Mouse (Mus musculus) gastrocnemius, adult 8-10 months (tissue): ENCODE measurements around the gene Ston2. TPM values are rescaled to one million over a fixed set of nuclear protein-coding genes. Genes with fewer than 3 reads are reported as not detected.
"Not testable (repeated sequence)": the region's sequence is repeated elsewhere in the genome, so short reads cannot be mapped to it uniquely, and the experiment has no call there.

Source experiments
- DNase-seq, 2 experiments: peaks; one replicate each; pipeline ENCODE4 v3.0.0; 2022; ENCODE audit warnings: low spot score in 2 of 2
- total RNA-seq, 4 experiments: library from RNA; stranded (reverse); gene quantifications; 2 replicates each; pipeline ENCODE4 v1.2.4; 2022

Gene Ston2
- total RNA-seq, 4 experiments from 2014 or later, result 51.5 to 79.1 (median 69.6) TPM

- DNase-seq, result no peak
These were observed 3.6 kb upstream of the Ston2 start for GRCm38 (mm10) chr12:91791822-91792221.

GRCm38 (mm10) chr12:91789801-91790200 is 1.6 kb upstream of the Ston2 start:
- peak; percentile 36 to 41 for DNase-seq

DNA sequence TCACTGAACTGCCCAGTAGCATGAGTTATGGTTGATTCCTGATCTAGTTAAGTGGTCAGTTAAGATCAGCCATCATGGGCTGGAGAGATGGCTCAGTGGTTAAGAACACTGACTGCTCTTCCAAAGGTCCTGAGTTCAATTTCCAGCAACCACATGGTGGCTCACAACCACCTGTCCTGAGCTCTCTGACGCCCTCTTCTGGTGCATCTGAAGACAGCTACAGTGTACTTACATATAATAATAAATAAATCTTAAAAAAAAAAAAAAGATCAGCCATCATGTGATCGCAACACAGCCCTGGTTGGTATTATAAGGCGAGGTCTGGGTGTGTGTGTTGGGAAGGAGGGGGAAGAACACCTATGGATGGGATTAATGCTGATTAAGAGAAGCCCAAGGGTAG is 259 bp upstream of the Ston2 start:
- not testable (repeated sequence) for DNase-seq

DNA sequence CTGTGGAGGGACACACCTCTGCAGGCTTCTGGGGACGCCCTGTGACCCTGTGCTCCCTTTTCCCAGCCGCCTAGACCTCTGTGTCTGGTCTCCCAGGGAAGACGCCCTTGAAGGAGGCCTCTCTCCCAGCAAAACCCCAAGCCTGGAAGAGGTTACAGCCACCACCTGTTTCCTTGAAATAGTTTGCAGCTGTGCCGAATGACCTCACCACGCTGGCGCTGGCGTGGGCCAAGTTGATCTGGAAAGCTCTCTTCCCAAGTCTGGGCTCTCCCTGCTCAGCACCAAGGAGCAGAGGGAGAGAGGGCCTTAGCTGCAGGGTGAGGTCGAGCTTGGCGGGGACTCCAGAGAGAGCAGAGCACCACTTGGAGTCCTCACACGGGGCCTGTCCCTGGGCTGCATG is 1.8 kb downstream of the Ston2 start:
- DNase-seq, result peak; percentile 91 to 95

DNA sequence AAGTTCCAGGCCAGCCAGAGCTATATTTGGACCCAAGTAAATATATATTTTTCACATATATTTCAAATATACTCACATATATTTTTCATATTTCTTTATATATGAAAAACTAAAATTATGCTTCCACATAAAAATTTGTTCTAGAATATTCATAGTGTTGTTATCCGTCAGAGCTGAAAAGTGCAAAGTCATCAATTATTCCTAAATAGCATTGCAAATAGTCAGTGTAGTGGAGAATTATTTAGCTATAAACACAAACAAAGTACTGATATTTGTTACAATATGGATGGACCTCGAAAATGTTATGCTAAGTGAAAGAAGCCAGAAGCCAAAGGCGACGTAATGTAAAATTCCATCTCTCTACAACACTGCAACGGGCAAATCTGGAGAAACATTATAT is 6.8 kb downstream of the Ston2 start:
- no peak for DNase-seq

DNA sequence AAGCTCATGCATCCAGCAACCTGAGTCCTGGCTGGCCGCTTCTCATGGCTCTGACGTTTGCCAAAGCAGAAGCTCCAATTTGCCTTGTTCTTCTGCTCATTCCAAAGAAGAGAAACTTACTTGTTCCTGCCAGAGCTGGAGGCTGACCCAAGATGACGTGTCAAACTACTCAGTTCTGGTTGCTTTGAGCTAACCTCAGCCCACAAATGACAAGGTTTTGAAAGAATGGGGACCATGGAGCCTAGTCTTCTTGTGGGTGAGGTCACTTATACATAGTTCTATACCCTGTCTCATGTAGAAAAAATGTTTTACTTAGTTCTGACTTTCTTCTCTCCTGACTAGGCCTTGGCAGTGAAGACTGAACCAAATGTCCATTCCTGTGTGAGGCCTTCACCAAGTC is 7.7 kb downstream of the Ston2 start:
- DNase-seq, result no peak

DNA sequence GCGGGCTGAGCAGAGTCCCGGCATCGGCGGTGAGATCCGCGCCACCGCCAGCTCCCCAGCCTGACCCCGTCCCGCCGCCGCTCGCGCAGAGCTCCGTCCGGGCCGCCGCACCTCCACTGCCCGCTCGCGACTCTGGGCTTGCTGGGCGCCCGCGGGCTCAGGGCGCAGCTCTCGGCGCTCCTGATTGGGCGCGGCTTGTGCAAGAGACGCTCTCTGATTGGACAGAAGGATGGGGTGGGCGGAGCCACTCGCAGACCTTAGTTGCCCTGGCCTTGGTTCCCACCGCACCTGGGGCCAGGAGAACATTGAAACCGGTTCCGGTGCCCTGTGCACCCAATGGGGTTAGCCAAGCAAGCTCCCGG is 9.2 kb downstream of the Ston2 start:
- DNase-seq, result peak; percentile 75 to 84

DNA sequence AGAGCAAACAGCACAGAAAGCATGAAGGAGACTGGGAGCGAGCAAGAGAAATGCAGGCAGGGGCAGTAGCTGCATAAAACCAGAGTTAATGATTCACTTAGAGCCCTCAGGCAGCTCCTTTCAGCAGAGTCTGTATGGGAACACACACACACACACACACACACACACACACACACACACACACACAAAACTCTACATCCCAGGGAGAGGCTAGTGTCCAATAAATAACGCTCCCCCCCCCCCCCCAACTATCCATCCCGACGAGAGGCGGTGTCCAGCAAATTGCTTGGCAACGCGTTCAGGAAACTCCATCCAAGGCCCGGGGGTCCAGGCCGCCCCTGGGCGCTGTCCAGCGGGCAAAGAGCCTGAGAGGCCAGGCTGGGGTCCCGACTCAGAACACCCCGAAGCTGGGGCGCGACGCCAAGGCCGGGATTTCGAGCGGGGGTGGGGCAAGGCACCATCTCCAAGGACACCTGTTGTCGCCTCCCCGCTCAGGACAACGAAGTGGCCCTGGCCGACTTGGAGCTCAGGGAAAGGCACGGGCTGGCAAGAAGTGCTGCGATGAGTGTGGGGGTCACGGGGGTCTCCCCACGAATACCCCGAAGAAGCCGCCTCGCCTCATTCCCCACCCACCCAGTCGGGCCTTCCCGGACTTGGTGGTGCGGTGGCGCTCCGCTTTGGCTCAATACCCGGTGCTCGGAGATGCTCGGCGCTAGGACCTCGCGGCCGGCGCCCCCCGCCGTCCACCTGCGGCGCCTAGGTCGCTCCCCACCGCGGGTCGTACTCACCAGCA is 9.8 kb downstream of the Ston2 start:
- peak; percentile 40 to 66 for DNase-seq

- no peak for DNase-seq
These were observed 11.8 kb downstream of the Ston2 start for GRCm38 (mm10) chr12:91776342-91776741.

DNA sequence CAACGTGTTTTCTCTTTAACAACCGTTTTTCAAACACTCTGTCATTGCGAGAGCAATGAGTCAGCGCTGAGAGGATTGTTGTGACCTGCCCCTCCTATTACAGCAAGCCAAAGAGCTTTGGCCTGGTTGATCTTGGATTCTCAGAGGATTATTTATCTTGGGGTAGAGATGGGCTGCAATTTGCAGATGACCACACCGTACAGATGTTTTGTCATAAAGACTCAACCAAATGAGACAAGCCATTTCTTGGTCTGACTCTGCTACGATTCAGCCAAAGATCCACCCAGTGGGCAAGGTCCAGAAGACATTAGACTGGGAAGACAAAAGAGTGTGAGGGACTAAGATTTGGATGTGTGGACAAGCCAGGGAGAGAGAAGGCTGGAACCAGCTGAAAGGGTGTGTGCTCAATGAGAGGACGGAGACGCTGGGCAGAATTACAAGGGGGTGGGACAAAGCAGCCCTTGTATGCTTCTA is 13.3 kb downstream of the Ston2 start:
- DNase-seq, result peak; percentile 59 to 67

- DNase-seq, result peak in 1 of 2 experiments; percentile 57
These were observed 19.3 kb downstream of the Ston2 start for GRCm38 (mm10) chr12:91768871-91769270.

- no peak for DNase-seq
These were observed 20.0 kb downstream of the Ston2 start for GRCm38 (mm10) chr12:91768176-91768575.

DNA sequence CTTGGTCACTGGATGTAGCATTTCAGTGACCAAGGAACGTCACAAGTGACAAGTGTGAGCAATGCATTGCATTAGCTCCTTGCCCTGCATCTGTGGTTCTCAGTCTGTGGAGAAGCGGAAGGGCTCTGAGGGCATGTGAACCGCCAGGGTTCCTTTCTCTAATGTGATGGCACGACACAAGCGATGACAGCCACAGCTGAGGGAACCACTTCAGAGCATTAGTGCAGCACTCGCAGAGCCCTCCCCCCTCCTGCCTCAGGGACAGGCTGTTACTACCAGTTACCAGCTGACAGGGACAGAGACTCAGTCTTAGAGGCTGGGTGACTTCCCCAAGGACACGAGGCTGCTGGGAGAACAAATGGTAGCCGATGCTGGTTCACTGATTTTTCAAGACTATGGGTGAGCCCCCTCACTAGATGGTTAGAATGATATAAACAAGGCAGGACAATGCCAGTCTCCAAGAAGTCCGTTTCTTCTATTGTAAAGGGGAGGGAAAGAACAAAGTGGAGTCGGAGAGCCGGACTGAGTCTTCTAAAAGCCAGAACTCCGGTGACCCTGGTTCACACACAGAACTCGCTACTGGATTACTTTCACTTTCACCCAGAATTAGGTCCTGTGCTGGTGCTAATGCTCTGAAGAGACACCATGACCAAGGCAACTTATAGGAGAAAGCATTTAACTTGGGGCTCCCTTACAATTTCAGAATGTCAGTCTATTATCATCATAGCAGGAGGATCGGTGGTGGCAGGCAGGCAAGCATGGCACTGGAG is 21.7 kb downstream of the Ston2 start:
- peak; percentile 52 to 63 for DNase-seq

GRCm38 (mm10) chr12:91765504-91765903 is 22.7 kb downstream of the Ston2 start:
- DNase-seq, result no peak

GRCm38 (mm10) chr12:91765054-91765453 is 23.1 kb downstream of the Ston2 start:
- DNase-seq, result no peak

GRCm38 (mm10) chr12:91764471-91764870 is 23.7 kb downstream of the Ston2 start:
- DNase-seq, result no peak

DNA sequence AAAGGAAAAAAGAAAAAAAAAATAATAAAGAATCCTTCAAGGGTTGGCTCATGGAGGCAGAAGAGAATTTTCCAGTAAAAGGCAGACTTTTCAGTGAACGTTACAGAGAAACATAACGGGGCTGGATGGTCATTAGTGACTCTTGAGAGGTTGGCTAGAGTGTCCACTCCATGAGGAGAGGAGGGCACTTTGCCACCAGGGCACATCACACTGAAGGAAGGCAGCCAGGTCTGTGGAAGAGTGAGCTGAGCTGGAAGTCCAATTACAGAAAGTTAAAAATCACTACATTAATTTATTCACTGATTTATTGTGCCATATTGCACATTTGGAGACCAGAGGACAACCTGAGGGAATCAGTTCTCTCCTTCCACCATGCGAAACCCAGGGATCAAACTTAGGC is 28.4 kb downstream of the Ston2 start:
- DNase-seq, result no peak

GRCm38 (mm10) chr12:91757854-91758562 is 30.2 kb downstream of the Ston2 start:
- no peak for DNase-seq

DNA sequence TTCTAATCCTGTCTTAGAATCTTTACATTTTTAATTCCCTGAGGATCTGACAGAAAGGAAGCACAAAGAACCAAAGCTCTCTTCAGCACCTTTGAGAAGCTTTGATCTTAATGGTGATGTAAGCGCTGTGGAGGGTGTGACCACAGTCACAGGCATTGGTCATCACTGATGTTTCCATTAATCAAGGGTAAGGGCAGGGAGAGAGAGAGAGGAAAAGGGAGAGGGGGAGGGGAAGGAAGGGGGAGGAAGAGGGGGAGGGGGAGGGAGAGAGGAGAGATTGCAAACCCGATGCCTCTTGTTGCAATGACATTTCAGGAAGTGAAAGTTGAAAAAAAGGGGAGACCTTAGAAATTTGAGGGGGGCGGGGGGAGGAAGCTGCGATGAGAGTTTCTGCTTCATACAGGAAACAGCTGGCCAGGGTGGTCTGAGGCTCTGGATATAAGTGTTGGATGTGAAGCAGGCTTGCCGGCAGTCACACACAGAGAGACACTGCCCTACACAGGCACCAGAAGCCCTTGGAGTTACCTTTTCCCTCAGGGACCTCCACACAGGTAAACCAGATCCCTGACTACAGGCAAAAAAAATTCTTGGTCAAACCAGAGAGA is 31.5 kb downstream of the Ston2 start:
- DNase-seq, result no peak

GRCm38 (mm10) chr12:91754606-91755005 is 33.6 kb downstream of the Ston2 start:
- DNase-seq, result no peak

- no peak for DNase-seq
These were observed 35.5 kb downstream of the Ston2 start for GRCm38 (mm10) chr12:91752711-91753110.
